Mouse (Mus musculus) hindbrain, embryonic 11.5 days (tissue): ENCODE data around the gene Zdhhc11. TPM values are rescaled to one million over a fixed set of nuclear protein-coding genes. Genes with fewer than 3 reads are reported as not detected.
"Not testable (repeated sequence)": the region's sequence is repeated elsewhere in the genome, so short reads cannot be mapped to it uniquely, and the experiment has no call there.

ENCODE experiments used
- ATAC-seq: fragments of 200-750 bp; cut with Nextera tagmentation; 2 replicates; pipeline ENCODE4 v1.8.0; 2017; ENCODE audit warnings: mild to moderate bottlenecking, moderate TSS enrichment, moderate library complexity; ENCODE audit not compliant: low FRiP score
- DNase-seq: peaks from one replicate; pipeline ENCODE4 v3.0.0-alpha.2; 2015; ENCODE audit warnings: low spot score
- H3K27ac ChIP-seq: fragments of 300-500 bp; sonication (generic); 2 replicates; pipeline ENCODE4 v1.5.1; 2014; ENCODE audit warnings: mild to moderate bottlenecking, low read depth, low read length
- H3K27me3 ChIP-seq: fragments of 300-500 bp; sonication (generic); 2 replicates; pipeline ENCODE4 v1.6.1; 2014; ENCODE audit warnings: mild to moderate bottlenecking, low read length, moderate library complexity, mixed read lengths; ENCODE audit not compliant: control insufficient read depth, insufficient read depth
- H3K36me3 ChIP-seq: fragments of 300-500 bp; sonication (generic); 2 replicates; pipeline ENCODE4 v1.6.1; 2014; ENCODE audit warnings: mild to moderate bottlenecking, low read length, moderate library complexity, mixed read lengths; ENCODE audit not compliant: control insufficient read depth, insufficient read depth
- H3K4me1 ChIP-seq: fragments of 300-500 bp; sonication (generic); replicated peaks from 2 replicates; pipeline ENCODE4 v1.6.1; 2014; ENCODE audit warnings: low read length, mixed read lengths; ENCODE audit not compliant: control insufficient read depth, insufficient read depth
- H3K4me2 ChIP-seq: fragments of 300-500 bp; sonication (generic); replicated peaks from 2 replicates; pipeline ENCODE4 v1.6.1; 2014; ENCODE audit warnings: mild to moderate bottlenecking, low read depth, low read length
- H3K4me3 ChIP-seq: fragments of 300-500 bp; sonication (generic); 2 replicates; pipeline ENCODE4 v1.5.1; 2014; ENCODE audit warnings: low read depth, low read length
- H3K9ac ChIP-seq: fragments of 300-500 bp; sonication (generic); 2 replicates; pipeline ENCODE4 v1.6.1; 2014; ENCODE audit warnings: low read depth, low read length
- H3K9me3 ChIP-seq: fragments of 300-500 bp; sonication (generic); 2 replicates; pipeline ENCODE4 v1.6.1; 2016; ENCODE audit warnings: low read length; ENCODE audit not compliant: control insufficient read depth
- WGBS: fragments of 180-500 bp; shearing (Covaris S2); extraction: QIAGEN DNeasy Blood & Tissue Kit; methylation state at CpG from one replicate; pipeline ENCODE4 v1.1.7; 2014; 5-methylcytosine and 5-hydroxymethylcytosine counted together
- polyA plus RNA-seq: library from polyadenylated mRNA; unstranded; fragments of >200 nt; fragmentation: Nextera tagmentation; extraction: Ambion mirVana; gene quantifications from 2 replicates; pipeline ENCODE4 v1.2.1, GENCODE M21; 2014

Zdhhc11 gene
- polyA plus RNA-seq, 1 experiment from 2014 or later: not detected

DNA sequence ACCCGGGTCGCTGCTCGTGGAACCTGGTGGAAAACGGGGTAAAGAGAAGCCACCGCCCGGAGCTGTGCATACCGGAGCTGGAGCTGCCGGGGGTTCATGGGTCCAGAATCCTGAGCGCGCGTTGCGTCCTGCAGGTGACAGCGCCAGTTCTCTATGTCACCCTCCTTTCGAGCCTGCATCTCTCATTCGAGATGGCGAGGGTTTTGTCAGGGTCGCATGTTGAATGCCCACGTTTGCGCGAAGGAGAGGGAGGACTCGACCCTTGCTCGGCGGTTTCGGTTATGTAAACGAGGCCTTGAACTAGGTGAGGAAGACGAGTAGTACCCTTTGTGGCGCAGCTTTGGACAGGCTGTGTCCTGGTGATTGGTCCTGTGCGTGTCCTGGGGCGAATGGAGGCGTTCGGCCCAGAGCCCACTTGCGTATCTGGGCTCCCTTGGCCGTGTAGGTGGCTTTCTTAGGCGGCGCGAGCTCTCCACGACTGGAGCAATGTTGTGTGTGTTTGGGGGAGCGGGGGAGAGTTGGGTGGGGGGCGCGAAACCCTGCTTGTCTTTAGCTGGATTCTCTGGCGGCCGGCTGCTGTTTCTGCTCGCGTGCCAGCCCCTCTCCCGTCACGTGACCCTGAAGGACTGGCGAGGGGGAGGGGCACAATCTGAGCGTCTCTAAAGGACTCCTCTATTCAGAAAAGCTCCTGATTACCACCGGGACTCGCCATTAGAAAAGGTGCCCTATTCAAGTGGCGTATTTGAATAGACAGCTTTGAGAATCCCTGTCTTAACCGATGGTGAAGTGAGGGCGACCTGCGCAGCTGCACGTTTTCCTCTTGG, 46.4 kb downstream of the Zdhhc11 start:
- WGBS: 1% methylated on average over 55 of the region's 55 CpGs
- Histone ChIP-seq H3K4me3 (peak overlapping the region; percentile 53), H3K4me1 (no peaks in the 10 kb centered on the region), H3K27ac (peak overlapping the region; percentile 12; the same call in 1 of the 2 replicates), H3K4me2 (peak overlapping the region; percentile 98), H3K36me3 (no peaks in the 10 kb centered on the region), H3K27me3 (peaks cover 10% of the 10 kb centered on the region), H3K9ac (peak overlapping the region; percentile 54), H3K9me3 (no peaks in the 10 kb centered on the region)
- DNase-seq (peak; percentile 84), ATAC-seq (peak; percentile 75)

DNA sequence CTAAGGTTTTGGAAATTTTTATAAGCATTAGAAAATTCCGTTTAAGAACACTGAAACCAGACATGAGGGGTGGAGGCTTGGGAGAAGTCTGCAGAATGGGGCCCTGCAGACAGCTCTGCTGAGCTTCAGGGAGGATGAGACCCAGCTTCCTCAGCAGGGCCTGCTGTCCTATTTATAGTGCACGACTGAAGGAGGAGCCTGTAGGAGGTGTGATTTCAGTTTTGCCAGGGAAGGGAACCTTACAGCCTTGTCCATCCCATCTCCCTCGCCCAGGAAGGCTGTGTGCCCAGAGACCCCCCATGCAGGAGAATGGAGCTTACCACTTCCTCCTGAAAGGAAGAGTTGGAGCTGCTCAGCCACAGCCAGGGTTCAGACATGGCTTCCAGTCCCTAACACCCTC, 47.0 kb downstream of the Zdhhc11 start:
- Histone ChIP-seq H3K4me2 (peak overlapping the region; percentile 98), H3K27ac (no peak overlapping the region), H3K4me3 (peak overlapping the region; percentile 53), H3K9me3 (no peaks in the 10 kb centered on the region), H3K36me3 (no peaks in the 10 kb centered on the region), H3K27me3 (peaks cover 10% of the 10 kb centered on the region), H3K9ac (peak overlapping the region; percentile 54; the same call in 1 of the 2 replicates), H3K4me1 (no peaks in the 10 kb centered on the region)
- DNase-seq: no peak
- 8% methylated on average over 3 of the region's 3 CpGs for WGBS
- no peak for ATAC-seq

- WGBS: 72% methylated on average over 4 of the region's 4 CpGs
- no peaks in the 10 kb centered on the region for H3K9me3 ChIP-seq
- no peaks in the 10 kb centered on the region for H3K36me3 ChIP-seq
- H3K4me2 ChIP-seq: no peak overlapping the region
- peaks cover 5% of the 10 kb centered on the region; the same call in 1 of the 2 replicates for H3K27me3 ChIP-seq
- H3K4me1 ChIP-seq: no peaks in the 10 kb centered on the region
- no peak overlapping the region for H3K9ac ChIP-seq
- no peak overlapping the region for H3K27ac ChIP-seq
- H3K4me3 ChIP-seq: no peak overlapping the region
- ATAC-seq: no peak
- no peak for DNase-seq
Observed at GRCm38 (mm10) chr13:74015908-74016307, 52.3 kb downstream of the Zdhhc11 start.

DNA sequence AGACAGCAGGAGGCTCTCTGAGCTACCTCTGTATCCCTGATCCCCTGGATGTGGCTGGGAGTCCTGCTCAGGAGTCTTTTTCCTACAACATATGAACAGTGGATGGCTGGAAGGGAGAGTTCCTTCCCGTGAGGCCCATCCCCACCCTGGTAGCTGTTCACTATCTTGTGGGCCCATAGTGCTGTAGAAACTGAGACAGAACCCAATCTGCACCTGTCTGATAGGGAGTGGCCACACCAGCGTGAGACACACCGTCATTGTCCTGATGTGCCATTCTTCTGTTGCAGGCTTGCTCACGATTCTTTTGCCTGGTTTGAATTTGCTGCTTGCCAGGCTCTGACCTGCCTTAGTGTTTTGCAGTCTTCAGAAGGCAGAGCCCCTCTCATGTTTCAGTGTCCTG, 53.8 kb downstream of the Zdhhc11 start:
- DNase-seq (no peak), ATAC-seq (no peak)
- H3K27ac ChIP-seq: no peak overlapping the region
- H3K9ac ChIP-seq: no peak overlapping the region
- H3K4me1 ChIP-seq: no peaks in the 10 kb centered on the region
- no peak overlapping the region for H3K4me3 ChIP-seq
- peaks cover 2% of the 10 kb centered on the region; the same call in 1 of the 2 replicates for H3K27me3 ChIP-seq
- H3K9me3 ChIP-seq: no peaks in the 10 kb centered on the region
- H3K36me3 ChIP-seq: no peaks in the 10 kb centered on the region
- 79% methylated on average over 4 of the region's 4 CpGs for WGBS
- no peak overlapping the region for H3K4me2 ChIP-seq

DNA sequence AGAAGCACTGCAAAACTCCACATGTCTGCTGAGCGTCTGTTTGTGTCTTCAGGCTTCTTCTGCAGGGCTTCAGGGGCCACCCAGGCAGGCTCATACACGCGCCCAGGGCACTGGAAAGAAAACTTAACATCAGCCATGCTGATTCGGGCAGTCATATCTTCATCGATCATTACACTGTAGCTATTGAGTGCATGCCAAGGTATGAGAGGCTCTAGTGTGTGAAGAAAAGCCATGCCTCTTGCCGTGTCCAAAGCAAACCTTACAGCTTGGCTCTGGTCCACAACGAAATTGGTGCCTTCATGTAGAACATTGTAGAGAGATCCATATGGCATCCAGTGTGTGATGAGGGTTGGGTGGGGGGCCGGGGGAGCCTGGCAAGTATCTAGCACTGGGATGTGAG, 55.4 kb downstream of the Zdhhc11 start:
- not testable (repeated sequence) for H3K27me3 ChIP-seq, DNase-seq, H3K27ac ChIP-seq, H3K4me2 ChIP-seq, ATAC-seq, H3K9ac ChIP-seq, H3K36me3 ChIP-seq, H3K4me3 ChIP-seq, H3K9me3 ChIP-seq, H3K4me1 ChIP-seq
- 91% methylated on average over 8 of the region's 8 CpGs for WGBS

DNA sequence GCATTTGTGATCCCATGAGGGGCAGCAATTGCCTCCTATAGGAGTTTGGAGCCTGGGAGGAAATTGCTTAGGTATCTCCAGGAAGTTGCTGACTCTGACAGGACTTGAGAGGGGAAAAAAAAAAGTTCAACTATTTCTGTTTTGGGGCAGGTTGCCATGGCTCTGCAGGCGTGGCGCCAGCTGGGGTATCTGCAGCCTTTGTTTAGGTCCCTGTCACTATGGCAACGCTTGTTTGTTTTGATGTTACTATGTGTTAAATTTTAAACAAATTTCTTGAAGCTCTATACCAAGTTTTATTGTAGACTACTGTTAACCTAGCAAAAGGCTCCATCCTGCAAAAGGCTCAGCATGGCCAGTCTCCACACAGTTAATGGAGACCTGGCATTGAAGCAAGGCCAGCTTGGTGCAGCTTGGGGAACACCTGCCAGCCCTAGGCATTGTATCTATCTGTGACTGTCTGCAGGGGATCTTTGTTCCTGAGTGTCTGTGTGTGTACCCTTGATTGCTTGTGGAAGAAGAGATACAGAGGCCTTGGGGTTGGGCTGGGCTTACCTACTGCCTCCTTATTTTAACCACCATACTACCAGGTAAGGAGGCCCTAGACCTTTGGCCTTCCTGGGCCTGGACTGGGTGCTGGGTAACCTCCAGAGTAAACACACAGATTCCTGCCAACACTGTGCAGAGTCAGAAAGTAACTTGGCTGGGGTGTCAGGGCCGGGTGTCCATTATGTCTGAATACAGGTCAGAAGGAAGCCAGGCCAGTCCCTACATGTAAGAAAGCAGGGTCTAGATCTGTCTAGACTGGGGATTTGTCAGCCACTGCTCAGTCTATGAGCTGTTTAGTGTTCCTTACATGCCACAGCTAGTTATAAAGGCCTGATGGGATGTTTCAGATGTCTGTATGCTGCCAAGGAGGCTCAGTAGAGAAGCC, 61.8 kb downstream of the Zdhhc11 start:
- Histone ChIP-seq H3K9ac (no peak overlapping the region), H3K27ac (no peak overlapping the region), H3K9me3 (no peaks in the 10 kb centered on the region), H3K4me2 (no peak overlapping the region), H3K4me1 (no peaks in the 10 kb centered on the region), H3K4me3 (no peak overlapping the region), H3K36me3 (no peaks in the 10 kb centered on the region), H3K27me3 (no peaks in the 10 kb centered on the region)
- WGBS: 67% methylated on average over 4 of the region's 4 CpGs
- ATAC-seq (no peak), DNase-seq (no peak)

GRCm38 (mm10) chr13:74026215-74026614, 62.6 kb downstream of the Zdhhc11 start:
- H3K9ac ChIP-seq: no peak overlapping the region
- no peaks in the 10 kb centered on the region for H3K27me3 ChIP-seq
- H3K9me3 ChIP-seq: no peaks in the 10 kb centered on the region
- ATAC-seq (peak; percentile 57), DNase-seq (peak; percentile 50)
- no peak overlapping the region for H3K4me3 ChIP-seq
- H3K36me3 ChIP-seq: no peaks in the 10 kb centered on the region
- WGBS: 16% methylated on average over 2 of the region's 2 CpGs
- H3K27ac ChIP-seq: no peak overlapping the region
- H3K4me1 ChIP-seq: no peaks in the 10 kb centered on the region
- no peak overlapping the region for H3K4me2 ChIP-seq

GRCm38 (mm10) chr13:74028116-74028515, 64.5 kb downstream of the Zdhhc11 start:
- no peak for DNase-seq
- Histone ChIP-seq H3K4me2 (no peak overlapping the region), H3K4me1 (no peaks in the 10 kb centered on the region), H3K36me3 (no peaks in the 10 kb centered on the region), H3K27me3 (no peaks in the 10 kb centered on the region), H3K9me3 (no peaks in the 10 kb centered on the region), H3K9ac (no peak overlapping the region), H3K27ac (no peak overlapping the region), H3K4me3 (no peak overlapping the region)
- WGBS: 64% methylated on average over 2 of the region's 2 CpGs
- ATAC-seq: no peak
